Mouse (Mus musculus) small intestine, adult 2 months (tissue): ENCODE data around the gene Trmt112.

Experiments used
- CTCF ChIP-seq: fragments of 200-500 bp; IDR thresholded peaks from 2 replicates; pipeline ENCODE4 v1.5.1; 2012; ENCODE audit warnings: low read depth, mild to moderate bottlenecking, control low read depth, inconsistent platforms, low read length, moderate library complexity, mixed read lengths; ENCODE audit not compliant: insufficient replicate concordance, insufficient read length; ENCODE audit errors: extremely low read depth
- POLR2A ChIP-seq: fragments of 200-500 bp; IDR thresholded peaks from 2 replicates; pipeline ENCODE4 v1.6.1; 2012; ENCODE audit warnings: low read depth, mild to moderate bottlenecking, control low read depth, inconsistent platforms, low read length, moderate library complexity

DNA sequence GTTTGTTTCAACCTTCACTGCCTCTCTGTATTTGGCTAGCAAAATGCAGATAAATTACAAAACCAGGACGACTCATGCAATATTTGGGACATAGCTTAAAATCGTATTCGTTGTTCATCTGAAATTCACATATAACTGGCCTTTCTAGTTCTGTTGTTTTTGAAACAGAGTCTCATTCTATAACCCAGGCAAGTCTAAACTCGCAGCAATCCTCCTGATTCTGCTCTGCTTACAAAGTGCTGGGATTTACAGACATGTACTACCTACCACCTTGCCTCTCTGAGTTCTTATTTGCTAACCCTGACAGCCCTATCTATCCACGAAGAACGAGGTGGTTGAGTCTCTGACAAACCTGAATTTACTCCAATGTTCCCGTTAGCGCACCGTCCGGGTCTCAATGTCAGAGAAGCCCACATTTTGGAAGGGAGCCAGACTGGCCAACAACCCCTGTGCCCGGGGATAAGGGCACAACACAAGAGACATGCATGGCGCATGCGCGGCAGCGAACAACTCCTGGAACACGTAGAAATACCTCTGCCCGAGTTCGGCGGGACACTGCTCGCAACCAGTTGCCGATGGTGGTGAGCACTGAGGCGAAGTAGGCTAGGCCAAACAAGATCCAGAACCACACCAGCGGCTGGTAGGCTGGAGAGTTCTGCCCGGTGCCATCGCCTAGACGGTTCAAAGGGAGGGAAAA, 17.2 kb downstream of the Trmt112 start:
- TF ChIP-seq POLR2A (no peak), CTCF (no peak)
